Mouse (Mus musculus) kidney, adult 2 months (tissue): Measurements from ENCODE around the gene Plekha6. TPM values are rescaled to one million over a fixed set of nuclear protein-coding genes. Genes with fewer than 3 reads are reported as not detected.

Source experiments
- DNase-seq: peaks from one replicate; pipeline ENCODE4 v3.0.0; 2021
- H3K27ac ChIP-seq: fragments of 200-500 bp; 2 replicates; pipeline ENCODE4 v1.5.1; 2012; ENCODE audit warnings: low read depth, low read length, control low read depth, inconsistent platforms; ENCODE audit not compliant: insufficient read depth
- H3K27me3 ChIP-seq: fragments of 200-500 bp; replicated peaks from 2 replicates; pipeline ENCODE4 v1.6.1; 2012; ENCODE audit warnings: mild to moderate bottlenecking, moderate library complexity, low read length, inconsistent platforms; ENCODE audit not compliant: control insufficient read depth, insufficient read depth
- H3K36me3 ChIP-seq: fragments of 200-500 bp; 2 replicates; pipeline ENCODE4 v1.6.1; 2012; ENCODE audit warnings: mild to moderate bottlenecking, moderate library complexity, low read length, inconsistent platforms; ENCODE audit not compliant: control insufficient read depth, insufficient read depth
- H3K4me1 ChIP-seq: fragments of 200-500 bp; 2 replicates; pipeline ENCODE4 v1.6.1; 2011; ENCODE audit warnings: low read length; ENCODE audit not compliant: control insufficient read depth, insufficient read depth
- H3K4me3 ChIP-seq: fragments of 200-500 bp; 2 replicates; pipeline ENCODE4 v1.5.1; 2011; ENCODE audit warnings: mild to moderate bottlenecking, low read depth, low read length, control low read depth; ENCODE audit not compliant: insufficient read depth
- CTCF ChIP-seq: fragments of 200-500 bp; conservative IDR thresholded peaks from 2 replicates; pipeline ENCODE4 v1.5.1; 2011; ENCODE audit warnings: low read depth, mild to moderate bottlenecking, control low read depth, low read length, moderate library complexity, mixed read lengths; ENCODE audit not compliant: insufficient read depth, insufficient read length
- POLR2A ChIP-seq: fragments of 200-500 bp; IDR thresholded peaks from one replicate; pipeline ENCODE4 v1.6.1; 2011; ENCODE audit warnings: low read depth, low read length, control low read depth
- WGBS: fragments of 180-500 bp; shearing (Covaris S2); methylation state at CpG from one replicate; pipeline ENCODE4 v1.1.7; 2018; 5-methylcytosine and 5-hydroxymethylcytosine counted together
- polyA plus RNA-seq: library from polyadenylated mRNA; depleted of rRNA; stranded (reverse); fragments of >200 nt; gene quantifications from 2 replicates; pipeline ENCODE4 v1.2.3, GENCODE M21; 2012

Gene Plekha6
- polyA plus RNA-seq, 1 experiment, result 91.4 TPM

- TF ChIP-seq POLR2A (no peak), CTCF (no peak)
- peaks cover 10% of the 10 kb centered on the region; the same call in 1 of the 2 replicates for H3K4me1 ChIP-seq
- DNase-seq, result peak; percentile 28
- H3K36me3 ChIP-seq, result peaks cover 3% of the 10 kb centered on the region; the same call in 1 of the 2 replicates
- WGBS, result 2% methylated on average over 26 of the region's 26 CpGs
- peak overlapping the region; percentile 97 for H3K27ac ChIP-seq
- peak overlapping the region; percentile 87 for H3K4me3 ChIP-seq
- H3K27me3 ChIP-seq, result no peaks in the 10 kb centered on the region
These were observed 31.4 kb upstream of the Plekha6 start for GRCm38 (mm10) chr1:133132388-133133326.

GRCm38 (mm10) chr1:133133425-133133824 is 30.6 kb upstream of the Plekha6 start:
- TF ChIP-seq POLR2A (no peak), CTCF (no peak)
- no peaks in the 10 kb centered on the region for H3K27me3 ChIP-seq
- H3K27ac ChIP-seq, result peak overlapping the region; percentile 97
- peaks cover 10% of the 10 kb centered on the region; the same call in 1 of the 2 replicates for H3K4me1 ChIP-seq
- peak overlapping the region; percentile 87 for H3K4me3 ChIP-seq
- no peak for DNase-seq
- H3K36me3 ChIP-seq, result peaks cover 4% of the 10 kb centered on the region; the same call in 1 of the 2 replicates
- WGBS, result 4% methylated on average over 2 of the region's 2 CpGs

- no peaks in the 10 kb centered on the region for H3K27me3 ChIP-seq
- 2% methylated on average over 4 of the region's 4 CpGs for WGBS
- peak overlapping the region; percentile 87 for H3K27ac ChIP-seq
These were observed 29.9 kb upstream of the Plekha6 start for GRCm38 (mm10) chr1:133134071-133134470.

GRCm38 (mm10) chr1:133134881-133135280 is 29.1 kb upstream of the Plekha6 start:
- no peaks in the 10 kb centered on the region for H3K27me3 ChIP-seq
- 2% methylated on average over 4 of the region's 4 CpGs for WGBS
- no peak for TF ChIP-seq POLR2A
- TF ChIP-seq CTCF, result no peak
- H3K27ac ChIP-seq, result peak overlapping the region; percentile 28; the same call in 1 of the 2 replicates
- H3K4me1 ChIP-seq, result peaks cover 10% of the 10 kb centered on the region; the same call in 1 of the 2 replicates
- H3K4me3 ChIP-seq, result peak overlapping the region; percentile 54
- peaks cover 9% of the 10 kb centered on the region; the same call in 1 of the 2 replicates for H3K36me3 ChIP-seq
- peak; percentile 42 for DNase-seq

More at GRCm38 (mm10) chr1:133134071-133134470, 29.9 kb upstream of the Plekha6 start:
- TF ChIP-seq CTCF, result no peak
- TF ChIP-seq POLR2A, result no peak
- Histone ChIP-seq H3K36me3 (peaks cover 4% of the 10 kb centered on the region; the same call in 1 of the 2 replicates), H3K4me3 (peak overlapping the region; percentile 87), H3K4me1 (peaks cover 10% of the 10 kb centered on the region; the same call in 1 of the 2 replicates)
- DNase-seq, result peak; percentile 92

GRCm38 (mm10) chr1:133135808-133136207 is 28.2 kb upstream of the Plekha6 start:
- Histone ChIP-seq H3K4me1 (peaks cover 10% of the 10 kb centered on the region; the same call in 1 of the 2 replicates), H3K27ac (no peak overlapping the region), H3K36me3 (peaks cover 13% of the 10 kb centered on the region; the same call in 1 of the 2 replicates), H3K4me3 (no peak overlapping the region), H3K27me3 (no peaks in the 10 kb centered on the region)
- DNase-seq, result no peak
- TF ChIP-seq POLR2A (no peak), CTCF (no peak)
- 21% methylated on average over 5 of the region's 5 CpGs for WGBS

GRCm38 (mm10) chr1:133138401-133138800 is 25.6 kb upstream of the Plekha6 start:
- no peak overlapping the region for H3K4me3 ChIP-seq
- no peak overlapping the region for H3K27ac ChIP-seq
- peaks cover 10% of the 10 kb centered on the region; the same call in 1 of the 2 replicates for H3K4me1 ChIP-seq
- peaks cover 13% of the 10 kb centered on the region; the same call in 1 of the 2 replicates for H3K36me3 ChIP-seq
- WGBS, result 80% methylated on average over 1 of the region's 1 CpGs
- no peak for TF ChIP-seq CTCF
- TF ChIP-seq POLR2A, result no peak
- DNase-seq, result no peak
- no peaks in the 10 kb centered on the region for H3K27me3 ChIP-seq
